Mouse (Mus musculus) stomach, postnatal 0 days (tissue): ENCODE data around the gene Usp33.

Experiments used
- CTCF ChIP-seq: IDR thresholded peaks from 2 replicates; pipeline ENCODE4 v1.5.1; 2016; ENCODE audit warnings: antibody characterized with exemption, low read depth, mild to moderate bottlenecking, moderate library complexity
- EP300 ChIP-seq: optimal IDR thresholded peaks from 2 replicates; pipeline ENCODE3; 2016; ENCODE audit warnings: antibody characterized with exemption

GRCm38 (mm10) chr3:152400441-152400840, 54.2 kb downstream of the Usp33 start:
- TF ChIP-seq CTCF (no peak), EP300 (no peak)
